Mouse (Mus musculus): ENCODE measurements around the gene Nle1.
A peak's percentile ranks its signal among the peaks of the same experiment; 100 is the strongest.

DNA sequence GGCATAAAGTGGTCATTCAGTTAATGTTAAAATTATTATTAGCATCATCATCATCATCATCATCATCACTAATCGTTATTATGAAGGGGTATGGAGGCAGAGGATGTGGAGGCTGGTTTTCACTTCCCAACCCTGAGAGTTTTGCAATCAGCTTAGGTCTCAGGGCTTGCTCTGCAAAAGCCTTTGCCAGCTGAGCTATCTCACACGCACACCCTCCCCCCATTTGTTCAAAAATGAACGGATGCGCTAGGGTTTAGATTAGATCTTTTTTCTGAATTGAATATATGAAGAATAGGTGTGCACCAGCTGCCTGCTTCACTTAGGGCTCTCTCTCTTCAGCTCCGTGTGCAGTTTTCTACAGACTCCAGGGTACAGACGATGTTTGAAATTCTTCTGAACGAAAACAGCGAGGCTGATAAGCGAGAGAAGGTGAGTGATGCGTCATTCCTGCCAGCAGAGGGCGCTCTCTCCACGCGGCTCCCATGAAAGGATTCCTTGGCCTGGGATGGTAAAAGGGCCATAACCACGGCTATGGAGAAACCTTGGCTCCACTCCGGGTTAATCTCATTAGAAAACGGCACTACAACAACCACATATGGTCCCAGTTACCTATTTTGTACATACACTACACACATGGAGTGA lies 6.6 kb upstream of the Nle1 start:
- TF ChIP-seq CTCF (IDR thresholded peaks at IDR 0.05 in 2 of 3, conservative IDR thresholded peaks at IDR 0.05 in 1 of 3; ENCODE audit: control insufficient read depth in 1 of 3, insufficient read depth in 1 of 3, low read depth in 2 of 3, low read length in 3 of 3, poor library complexity in 1 of 3, severe bottlenecking in 1 of 3) (peak; percentile 97 to 100 (median 99)), ZC3H11A (IDR thresholded peaks at IDR 0.05; ENCODE audit: low read depth, low read length) (peak; percentile 99), CHD1 (IDR thresholded peaks at IDR 0.05; ENCODE audit: low read depth, low read length) (no peak), RAD21 (IDR thresholded peaks at IDR 0.05; ENCODE audit: low read depth, low read length) (no peak; the same call in none of the 2 replicates)

All from MEL (cell line).